Mouse (Mus musculus) MEL (cell line): ENCODE measurements around the gene Gm49325. TPM values are rescaled to one million over a fixed set of nuclear protein-coding genes. Genes with fewer than 3 reads are reported as not detected.

ENCODE experiments used
- DNase-seq: peaks from one replicate; pipeline ENCODE4 v3.0.0; 2011; ENCODE audit warnings: low read depth, low spot score
- H3K27ac ChIP-seq: 2 replicates; pipeline ENCODE4 v1.5.1; 2012; ENCODE audit warnings: low read depth, mild to moderate bottlenecking, control low read depth, low read length, moderate library complexity; ENCODE audit not compliant: control insufficient read depth
- H3K27me3 ChIP-seq, 2 experiments: fragments of 150-350 bp in 1 of 2; sonication (generic) in 1 of 2; 2 replicates each; pipeline ENCODE4 v1.6.1; 2012; ENCODE audit warnings: low read length in 2 of 2, mild to moderate bottlenecking in 2 of 2, improper control_type of control experiment in 1 of 2, moderate library complexity in 1 of 2; ENCODE audit not compliant: insufficient read depth in 2 of 2, control insufficient read depth in 1 of 2
- H3K36me3 ChIP-seq, 2 experiments: 2 replicates each; pipeline ENCODE4 v1.6.1; 2012 to 2014; ENCODE audit warnings: low read length in 2 of 2, improper control_type of control experiment in 1 of 2, inconsistent platforms in 1 of 2, mild to moderate bottlenecking in 1 of 2; ENCODE audit not compliant: insufficient read depth in 2 of 2, control insufficient read depth in 1 of 2
- H3K4me1 ChIP-seq, 2 experiments: fragments of 150-350 bp in 1 of 2; sonication (generic) in 1 of 2; 2 replicates each; pipeline ENCODE4 v1.6.1; 2012; ENCODE audit warnings: low read length in 2 of 2, improper control_type of control experiment in 1 of 2, mild to moderate bottlenecking in 1 of 2; ENCODE audit not compliant: insufficient read depth in 2 of 2, control insufficient read depth in 1 of 2
- H3K4me3 ChIP-seq, 2 experiments: fragments of 150-350 bp in 1 of 2; sonication (generic) in 1 of 2; 2 replicates each; pipeline ENCODE4 v1.5.1; 2012; ENCODE audit warnings: low read depth in 2 of 2, low read length in 2 of 2, mild to moderate bottlenecking in 2 of 2, moderate library complexity in 2 of 2, control low read depth in 1 of 2, improper control_type of control experiment in 1 of 2; ENCODE audit not compliant: control insufficient read depth in 1 of 2, insufficient read depth in 1 of 2
- H3K79me2 ChIP-seq: 2 replicates; pipeline ENCODE4 v1.6.1; 2012; ENCODE audit warnings: mild to moderate bottlenecking, low read length, moderate library complexity; ENCODE audit not compliant: control insufficient read depth, poor library complexity, insufficient read depth
- H3K9ac ChIP-seq: 2 replicates; pipeline ENCODE4 v1.6.1; 2012; ENCODE audit warnings: low read depth, mild to moderate bottlenecking, control low read depth, low read length, moderate library complexity; ENCODE audit not compliant: control insufficient read depth, poor library complexity, severe bottlenecking
- H3K9me3 ChIP-seq: fragments of 150-350 bp; sonication (generic); replicated peaks from 2 replicates; pipeline ENCODE4 v1.6.1; 2012; ENCODE audit warnings: mild to moderate bottlenecking, low read length, improper control_type of control experiment, moderate library complexity; ENCODE audit not compliant: insufficient read depth
- CTCF ChIP-seq, 3 experiments: IDR thresholded peaks in 2 of 3; conservative IDR thresholded peaks in 1 of 3; 2 replicates each; pipeline ENCODE4 v1.5.1; 2011 to 2012; ENCODE audit warnings: low read length in 3 of 3, low read depth in 2 of 3, mild to moderate bottlenecking in 2 of 3, improper control_type of control experiment in 1 of 3, inconsistent platforms in 1 of 3, mixed read lengths in 1 of 3, moderate library complexity in 1 of 3; ENCODE audit not compliant: control insufficient read depth in 1 of 3, insufficient read depth in 1 of 3, poor library complexity in 1 of 3, severe bottlenecking in 1 of 3
- GATA1 ChIP-seq: IDR thresholded peaks from 2 replicates; pipeline ENCODE4 v1.6.1; 2011; ENCODE audit warnings: low read depth, low read length, improper control_type of control experiment
- JUND ChIP-seq: IDR thresholded peaks from 2 replicates; pipeline ENCODE4 v1.6.1; 2011; ENCODE audit warnings: low read depth, mild to moderate bottlenecking, improper control_type of control experiment, low read length
- MAFK ChIP-seq: IDR thresholded peaks from 2 replicates; pipeline ENCODE4 v1.6.1; 2011; ENCODE audit warnings: low read depth, mild to moderate bottlenecking, low read length, improper control_type of control experiment, borderline replicate concordance
- MXI1 ChIP-seq: IDR thresholded peaks from 2 replicates; pipeline ENCODE4 v1.6.1; 2011; ENCODE audit warnings: mild to moderate bottlenecking, low read depth, low read length, improper control_type of control experiment
- MYC ChIP-seq: IDR thresholded peaks from 2 replicates; pipeline ENCODE4 v1.6.1; 2011; ENCODE audit warnings: low read depth, mild to moderate bottlenecking, low read length, improper control_type of control experiment, moderate library complexity
- POLR2A ChIP-seq, 2 experiments: IDR thresholded peaks; 2 replicates each; pipeline ENCODE4 v1.6.1; 2011 to 2012; ENCODE audit warnings: low read length in 2 of 2, mild to moderate bottlenecking in 2 of 2, control low read depth in 1 of 2, improper control_type of control experiment in 1 of 2, low read depth in 1 of 2, moderate library complexity in 1 of 2; ENCODE audit not compliant: control insufficient read depth in 1 of 2, insufficient read depth in 1 of 2, poor library complexity in 1 of 2
- POLR2AphosphoS2 ChIP-seq: IDR thresholded peaks from 2 replicates; pipeline ENCODE4 v1.6.1; 2011; ENCODE audit warnings: low read length, improper control_type of control experiment
- POLR2AphosphoS5 ChIP-seq: IDR thresholded peaks from 2 replicates; pipeline ENCODE4 v1.6.1; 2012; ENCODE audit warnings: low read depth, borderline replicate concordance, mild to moderate bottlenecking, inconsistent platforms, low read length, moderate library complexity, mixed read lengths
- RAD21 ChIP-seq: IDR thresholded peaks from 2 replicates; pipeline ENCODE4 v1.6.1; 2011; ENCODE audit warnings: mild to moderate bottlenecking, low read depth, low read length, improper control_type of control experiment
- SIN3A ChIP-seq: IDR thresholded peaks from 2 replicates; pipeline ENCODE4 v1.6.1; 2012; ENCODE audit warnings: low read length, improper control_type of control experiment, inconsistent platforms
- TAL1 ChIP-seq: IDR thresholded peaks from 2 replicates; pipeline ENCODE4 v1.6.1; 2012; ENCODE audit warnings: mild to moderate bottlenecking, inconsistent platforms, low read length, moderate library complexity, mixed read lengths
- TBP ChIP-seq: IDR thresholded peaks from 2 replicates; pipeline ENCODE4 v1.8.0; 2011; ENCODE audit warnings: low read depth, low read length, improper control_type of control experiment
- UBTF ChIP-seq: IDR thresholded peaks from 2 replicates; pipeline ENCODE4 v1.6.1; 2012; ENCODE audit warnings: low read depth, mild to moderate bottlenecking, inconsistent platforms, low read length, improper control_type of control experiment, moderate library complexity, borderline replicate concordance; ENCODE audit not compliant: insufficient read depth
- USF2 ChIP-seq, 2 experiments: IDR thresholded peaks; 2 replicates each; pipeline ENCODE4 v1.6.1; 2011 to 2012; ENCODE audit warnings: improper control_type of control experiment in 2 of 2, low read length in 2 of 2, borderline replicate concordance in 1 of 2, inconsistent platforms in 1 of 2, low read depth in 1 of 2, mild to moderate bottlenecking in 1 of 2; ENCODE audit not compliant: insufficient read depth in 1 of 2
- ZKSCAN1 ChIP-seq: IDR thresholded peaks from 2 replicates; pipeline ENCODE4 v1.6.1; 2012; ENCODE audit warnings: low read depth, mild to moderate bottlenecking, inconsistent platforms, low read length, improper control_type of control experiment, moderate library complexity
- ZMIZ1 ChIP-seq: IDR thresholded peaks from 2 replicates; pipeline ENCODE4 v1.6.1; 2012; ENCODE audit warnings: low read depth, mild to moderate bottlenecking, inconsistent platforms, low read length, improper control_type of control experiment, moderate library complexity
- polyA plus RNA-seq, 2 experiments: library from polyadenylated mRNA; stranded (reverse) in 1 of 2; unstranded in 1 of 2; fragments of >175 nt in 1 of 2; fragments of >200 nt in 1 of 2; gene quantifications; 2 replicates each; pipeline versions ENCODE4 v1.2.1 to v1.2.4; 2012; ENCODE audit warnings: low replicate concordance in 2 of 2, low read depth in 1 of 2; ENCODE audit not compliant: insufficient read length in 2 of 2, insufficient read depth in 1 of 2, missing spikeins in 1 of 2
- total RNA-seq: library from RNA; depleted of rRNA; stranded (reverse); fragments of 300-350 nt; gene quantifications from 2 replicates; pipeline ENCODE4 v1.2.3, GENCODE M21; 2012

Gm49325 gene
- total and polyA plus RNA-seq, 3 experiments: 1.0 to 3.7 TPM; not detected in 1

DNA sequence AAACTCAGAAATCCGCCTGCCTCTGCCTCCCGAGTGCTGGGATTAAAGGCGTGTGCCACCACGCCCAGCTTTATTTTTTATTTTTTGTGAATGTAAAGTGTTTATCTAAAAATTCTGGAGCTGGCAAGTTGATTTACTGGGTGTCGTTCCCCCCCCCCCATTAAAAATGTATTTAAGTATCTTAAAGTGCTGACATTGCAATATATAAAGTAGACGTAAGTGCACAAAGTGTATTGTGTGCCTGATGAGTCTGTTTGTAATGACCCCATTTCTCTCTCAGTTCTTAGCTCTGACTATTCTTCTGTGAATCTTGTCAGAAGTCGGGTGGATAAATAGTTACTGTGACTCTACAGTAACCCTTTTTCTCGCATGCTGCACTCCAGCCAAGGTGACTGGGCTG is 9.7 kb downstream of the Gm49325 start:
- Histone ChIP-seq H3K9ac (no peak overlapping the region), H3K4me1 (no peaks in the 10 kb centered on the region), H3K36me3 (peaks cover 0 to 27% of the 10 kb centered on the region in 2 experiments; a peak in 2 of 4 replicates), H3K79me2 (no peaks in the 10 kb centered on the region; the same call in 1 of the 2 replicates), H3K27me3 (no peaks in the 10 kb centered on the region), H3K4me3 (no peak overlapping the region), H3K27ac (no peak overlapping the region), H3K9me3 (no peaks in the 10 kb centered on the region)
- no peak for DNase-seq
- no peak for TF ChIP-seq POLR2AphosphoS2
- TF ChIP-seq MAFK: peak; percentile 65; the same call in 1 of the 2 replicates

DNA sequence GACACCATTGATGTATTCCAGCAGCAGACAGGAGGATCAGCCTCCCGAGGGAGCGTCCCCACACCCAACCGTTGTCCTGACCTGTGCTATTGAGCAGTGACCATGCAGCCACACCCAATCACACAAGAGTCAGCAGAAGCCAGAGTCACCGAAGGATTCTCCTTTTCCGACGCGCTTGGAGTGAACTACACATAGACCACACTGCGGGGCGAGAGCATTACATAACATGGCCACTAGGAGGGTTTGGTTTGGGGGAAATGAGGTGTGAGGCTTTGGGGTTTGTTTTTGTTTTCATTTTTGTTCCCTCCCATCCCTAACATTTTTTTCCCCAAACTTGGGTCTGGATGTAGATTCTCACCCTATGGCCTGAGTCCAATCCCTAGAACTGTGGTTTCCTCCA is 10.2 kb downstream of the Gm49325 start:
- no peak overlapping the region for H3K9ac ChIP-seq
- no peaks in the 10 kb centered on the region for H3K79me2 ChIP-seq
- no peak for DNase-seq
- no peak overlapping the region for H3K27ac ChIP-seq
- peaks cover 0 to 27% of the 10 kb centered on the region in 2 experiments; a peak in 2 of 4 replicates for H3K36me3 ChIP-seq
- no peaks in the 10 kb centered on the region for H3K4me1 ChIP-seq
- H3K4me3 ChIP-seq: no peak overlapping the region
- TF ChIP-seq MXI1 (no peak), GATA1 (no peak), TAL1 (no peak), CTCF (IDR thresholded peaks at IDR 0.05 in 2 of 3, conservative IDR thresholded peaks at IDR 0.05 in 1 of 3; ENCODE audit: control insufficient read depth in 1 of 3, insufficient read depth in 1 of 3, low read depth in 2 of 3, low read length in 3 of 3, poor library complexity in 1 of 3, severe bottlenecking in 1 of 3) (peak in 1 of 3 experiments; percentile 32; a peak in 1 of 6 replicates), JUND (no peak), TBP (no peak)
- no peaks in the 10 kb centered on the region for H3K9me3 ChIP-seq
- H3K27me3 ChIP-seq: no peaks in the 10 kb centered on the region

DNA sequence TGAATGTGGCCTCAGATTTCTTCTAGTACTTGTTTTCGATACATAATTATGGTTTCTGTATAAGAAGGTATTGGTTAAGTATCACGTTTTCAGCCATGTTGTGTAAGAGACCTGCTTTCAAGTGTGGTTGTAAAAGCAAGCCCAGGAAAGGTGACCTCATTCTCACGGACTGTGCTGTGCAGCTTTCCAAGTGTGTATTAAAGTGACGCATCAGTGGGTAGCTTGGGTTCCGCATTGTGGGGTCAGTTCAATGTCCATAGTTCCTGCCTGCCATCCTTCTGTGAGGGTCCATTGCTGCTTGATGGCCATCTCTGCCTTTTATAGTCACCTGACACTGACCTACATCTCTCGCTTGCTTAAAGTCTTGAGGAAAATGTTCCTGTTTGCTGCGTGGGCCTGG is 10.9 kb downstream of the Gm49325 start:
- H3K36me3 ChIP-seq: peaks cover 0 to 20% of the 10 kb centered on the region in 2 experiments; a peak in 2 of 4 replicates
- peaks cover 1% of the 10 kb centered on the region; the same call in 1 of the 2 replicates for H3K79me2 ChIP-seq
- H3K9me3 ChIP-seq: no peaks in the 10 kb centered on the region
- no peak overlapping the region for H3K27ac ChIP-seq
- no peak for DNase-seq
- H3K9ac ChIP-seq: no peak overlapping the region
- TF ChIP-seq POLR2AphosphoS5: no peak
- TF ChIP-seq POLR2A (IDR thresholded peaks at IDR 0.05; ENCODE audit: control insufficient read depth in 1 of 2, insufficient read depth in 1 of 2, low read depth in 1 of 2, low read length in 2 of 2, poor library complexity in 1 of 2): no peak
- no peak for TF ChIP-seq USF2 (IDR thresholded peaks at IDR 0.05; ENCODE audit: borderline replicate concordance in 1 of 2, insufficient read depth in 1 of 2, low read depth in 1 of 2, low read length in 2 of 2)
- TF ChIP-seq ZMIZ1: no peak
- TF ChIP-seq UBTF: no peak
- TF ChIP-seq ZKSCAN1: no peak
- no peak for TF ChIP-seq RAD21
- TF ChIP-seq MAFK: no peak
- TF ChIP-seq CTCF (IDR thresholded peaks at IDR 0.05 in 2 of 3, conservative IDR thresholded peaks at IDR 0.05 in 1 of 3; ENCODE audit: control insufficient read depth in 1 of 3, insufficient read depth in 1 of 3, low read depth in 2 of 3, low read length in 3 of 3, poor library complexity in 1 of 3, severe bottlenecking in 1 of 3): no peak
- no peak for TF ChIP-seq MYC
- no peak for TF ChIP-seq SIN3A
- TF ChIP-seq JUND: no peak
- H3K4me3 ChIP-seq: no peak overlapping the region
- no peaks in the 10 kb centered on the region for H3K27me3 ChIP-seq
- H3K4me1 ChIP-seq: peaks cover 0 to 2% of the 10 kb centered on the region in 2 experiments; a peak in 1 of 4 replicates
